Mouse (Mus musculus) intestine, embryonic 14.5 days (tissue): ENCODE results near the gene Rpl7a. TPM values are rescaled to one million over a fixed set of nuclear protein-coding genes. Genes with fewer than 3 reads are reported as not detected.

Experiments used
- ATAC-seq: fragments of 200-750 bp; cut with Nextera tagmentation; replicated peaks from 2 replicates; pipeline ENCODE4 v1.8.0; 2017; ENCODE audit warnings: low read depth, moderate number of reproducible peaks, moderate TSS enrichment, moderate library complexity; ENCODE audit not compliant: low FRiP score, low TSS enrichment
- DNase-seq: peaks from one replicate; pipeline ENCODE4 v3.0.0-alpha.2; 2018; ENCODE audit warnings: low spot score
- H3K27ac ChIP-seq: fragments of 300-500 bp; sonication (generic); 2 replicates; pipeline ENCODE4 v1.5.1; 2014; ENCODE audit warnings: low read depth, mild to moderate bottlenecking, control low read depth
- H3K27me3 ChIP-seq: fragments of 300-500 bp; sonication (generic); replicated peaks from 2 replicates; pipeline ENCODE4 v1.6.1; 2014; ENCODE audit warnings: low read length, control low read depth; ENCODE audit not compliant: control insufficient read depth, insufficient read depth
- H3K36me3 ChIP-seq: fragments of 300-500 bp; sonication (generic); 2 replicates; pipeline ENCODE4 v1.6.1; 2014; ENCODE audit warnings: low read length, control low read depth; ENCODE audit not compliant: control insufficient read depth, insufficient read depth
- H3K4me1 ChIP-seq: fragments of 300-500 bp; sonication (generic); replicated peaks from 2 replicates; pipeline ENCODE4 v1.6.1; 2014; ENCODE audit warnings: low read length, control low read depth, mixed read lengths; ENCODE audit not compliant: control insufficient read depth, insufficient read depth
- H3K4me2 ChIP-seq: fragments of 300-500 bp; sonication (generic); 2 replicates; pipeline ENCODE4 v1.6.1; 2014; ENCODE audit warnings: low read length
- H3K4me3 ChIP-seq: fragments of 300-500 bp; sonication (generic); 2 replicates; pipeline ENCODE4 v1.5.1; 2014; ENCODE audit warnings: low read depth, low read length, control low read depth, mixed read lengths
- H3K9ac ChIP-seq: fragments of 300-500 bp; sonication (generic); 2 replicates; pipeline ENCODE4 v1.6.1; 2014; ENCODE audit warnings: mild to moderate bottlenecking, low read length
- H3K9me3 ChIP-seq: fragments of 300-500 bp; sonication (generic); 2 replicates; pipeline ENCODE4 v1.6.1; 2016; ENCODE audit warnings: low read length, control low read depth; ENCODE audit not compliant: control insufficient read depth
- WGBS: fragments of 180-500 bp; shearing (Covaris S2); extraction: QIAGEN DNeasy Blood & Tissue Kit; methylation state at CpG from one replicate; pipeline ENCODE4 v1.1.7; 2014; 5-methylcytosine and 5-hydroxymethylcytosine counted together
- polyA plus RNA-seq: library from polyadenylated mRNA; unstranded; fragments of >200 nt; fragmentation: Nextera tagmentation; extraction: Ambion mirVana; gene quantifications from 2 replicates; pipeline ENCODE4 v1.2.1, GENCODE M21; 2014

The Rpl7a gene
- polyA plus RNA-seq, 1 experiment from 2014 or later, result 796 TPM

DNA sequence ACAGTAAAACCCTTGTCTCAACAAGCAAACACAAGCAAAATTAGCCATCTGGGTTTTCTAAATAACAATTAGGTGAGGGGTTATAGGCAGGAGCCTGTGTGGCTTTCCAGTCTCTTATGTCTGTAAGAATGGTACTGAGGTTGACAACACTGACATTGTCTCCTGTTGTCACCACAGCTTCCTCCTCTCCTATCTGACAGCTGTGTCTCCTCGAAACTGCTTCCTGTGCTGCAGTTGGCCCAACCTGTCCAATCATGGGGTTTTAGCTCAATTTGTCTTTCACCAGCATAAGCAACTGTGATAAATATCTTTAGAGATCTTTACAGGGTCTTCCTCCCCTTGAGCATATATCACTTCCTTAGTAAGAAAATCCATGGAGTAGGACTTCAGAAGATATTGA lies 25.9 kb downstream of the Rpl7a start:
- Histone ChIP-seq H3K4me1 (peaks cover 11% of the 10 kb centered on the region), H3K4me2 (no peak overlapping the region), H3K9ac (no peak overlapping the region), H3K36me3 (no peaks in the 10 kb centered on the region), H3K4me3 (no peak overlapping the region), H3K27me3 (no peaks in the 10 kb centered on the region), H3K9me3 (no peaks in the 10 kb centered on the region), H3K27ac (no peak overlapping the region)
- 66% methylated on average over 1 of the region's 1 CpGs for WGBS
- ATAC-seq (no peak), DNase-seq (no peak)

DNA sequence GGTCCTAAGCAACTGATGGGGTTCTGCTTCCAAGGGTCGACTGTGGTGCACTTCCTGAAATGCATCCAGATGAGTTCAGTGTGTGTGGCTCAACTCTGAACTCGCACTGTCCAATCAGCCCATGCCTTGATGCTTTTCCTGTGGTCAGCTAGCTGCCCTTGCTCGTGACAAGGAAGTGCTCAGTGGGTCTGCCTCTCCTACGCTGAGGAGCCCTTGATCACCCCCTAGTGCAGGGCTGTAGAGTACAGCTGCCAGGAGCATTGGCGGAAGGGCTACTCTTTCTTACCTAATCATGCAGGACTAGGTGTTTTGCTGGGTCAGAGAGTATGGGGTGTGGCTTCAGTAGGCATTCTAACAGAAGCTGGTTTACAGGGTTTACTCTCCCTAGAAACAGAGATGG lies 31.0 kb downstream of the Rpl7a start:
- H3K27ac ChIP-seq, result no peak overlapping the region

DNA sequence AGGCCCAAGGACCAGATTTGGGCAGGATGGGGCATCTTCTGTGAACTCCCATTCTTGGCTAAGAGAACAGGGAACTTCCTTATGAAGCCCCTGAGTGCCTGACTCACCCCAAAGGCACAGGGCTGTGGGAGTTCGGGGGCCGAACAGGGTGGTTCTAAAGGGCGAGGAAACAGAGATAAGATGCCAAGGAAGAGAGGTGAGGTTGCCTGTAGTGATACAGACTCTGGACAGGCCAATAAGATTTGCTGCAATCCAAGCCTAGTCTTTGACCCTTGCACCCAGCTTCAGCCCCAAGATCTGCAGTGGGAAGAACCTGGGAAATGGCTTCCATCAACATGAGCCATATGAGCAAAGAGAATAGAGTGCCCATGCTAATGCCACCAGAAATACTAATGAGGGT lies 32.7 kb downstream of the Rpl7a start:
- WGBS, result 82% methylated on average over 3 of the region's 3 CpGs
- Histone ChIP-seq H3K27ac (no peak overlapping the region), H3K4me3 (no peak overlapping the region), H3K27me3 (no peaks in the 10 kb centered on the region), H3K4me2 (no peak overlapping the region), H3K36me3 (no peaks in the 10 kb centered on the region), H3K9ac (no peak overlapping the region), H3K4me1 (no peaks in the 10 kb centered on the region), H3K9me3 (no peaks in the 10 kb centered on the region)
- no peak for ATAC-seq
- DNase-seq, result no peak

More for the DNA sequence above, 31.0 kb downstream of the Rpl7a start:
- Histone ChIP-seq H3K4me1 (no peaks in the 10 kb centered on the region), H3K9me3 (no peaks in the 10 kb centered on the region), H3K9ac (no peak overlapping the region), H3K27me3 (no peaks in the 10 kb centered on the region), H3K4me3 (no peak overlapping the region), H3K4me2 (no peak overlapping the region), H3K36me3 (no peaks in the 10 kb centered on the region)
- DNase-seq (no peak), ATAC-seq (no peak)
- WGBS, result 40% methylated on average over 5 of the region's 5 CpGs

DNA sequence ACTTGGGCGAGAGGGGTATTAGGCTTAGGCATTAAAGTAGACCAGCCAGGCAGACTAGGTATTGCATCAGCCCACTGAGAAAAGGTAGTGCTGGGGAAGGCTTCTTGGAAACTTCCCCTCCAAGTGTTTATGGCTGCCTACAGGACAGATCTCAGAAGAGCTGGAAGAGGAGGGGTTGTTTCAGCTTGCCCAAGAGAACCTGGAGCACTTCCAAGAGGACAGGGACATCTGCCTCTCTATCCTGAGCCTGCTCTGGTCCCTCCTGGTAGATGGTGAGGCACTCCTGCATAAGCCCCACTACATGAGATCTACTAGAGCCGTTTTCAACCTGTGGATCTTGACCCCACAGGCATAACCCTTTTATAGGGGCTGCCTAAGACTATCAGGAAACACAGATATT lies 39.8 kb downstream of the Rpl7a start:
- peaks cover 52% of the 10 kb centered on the region for H3K36me3 ChIP-seq
- H3K9me3 ChIP-seq, result no peaks in the 10 kb centered on the region
- no peak overlapping the region for H3K4me2 ChIP-seq
- no peaks in the 10 kb centered on the region for H3K27me3 ChIP-seq
- ATAC-seq, result no peak
- H3K27ac ChIP-seq, result no peak overlapping the region
- WGBS, result 92% methylated on average over 2 of the region's 2 CpGs
- no peak overlapping the region for H3K4me3 ChIP-seq
- no peak overlapping the region for H3K9ac ChIP-seq
- no peak for DNase-seq
- H3K4me1 ChIP-seq, result no peaks in the 10 kb centered on the region

DNA sequence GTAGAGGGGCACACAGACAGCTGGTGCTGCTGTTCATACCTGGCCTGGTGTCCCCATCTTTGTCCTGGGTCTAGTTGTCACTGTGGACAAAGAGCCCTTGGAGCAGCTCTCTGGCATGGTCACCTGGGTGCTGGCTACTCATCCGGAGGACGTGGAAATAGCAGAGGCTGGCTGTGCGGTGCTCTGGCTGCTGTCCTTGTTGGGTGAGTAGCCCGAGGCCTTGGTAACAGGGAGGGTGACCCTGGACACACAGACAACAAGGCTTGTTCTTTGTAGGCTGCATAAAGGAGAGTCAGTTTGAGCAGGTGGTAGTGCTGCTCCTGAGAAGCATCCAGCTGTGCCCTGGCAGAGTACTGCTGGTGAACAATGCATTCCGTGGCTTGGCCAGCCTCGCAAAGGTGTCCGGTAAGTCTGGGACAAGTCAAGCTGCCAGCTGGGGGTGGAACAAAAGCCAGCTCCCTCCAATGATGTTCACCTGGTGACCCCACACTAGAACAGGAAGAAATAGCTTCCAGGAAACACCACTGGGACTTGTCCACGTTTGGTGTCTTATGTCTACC lies 40.9 kb downstream of the Rpl7a start:
- Histone ChIP-seq H3K4me1 (no peaks in the 10 kb centered on the region), H3K27ac (no peak overlapping the region), H3K9me3 (no peaks in the 10 kb centered on the region), H3K4me3 (no peak overlapping the region), H3K9ac (no peak overlapping the region), H3K4me2 (no peak overlapping the region), H3K27me3 (no peaks in the 10 kb centered on the region), H3K36me3 (peaks cover 63% of the 10 kb centered on the region)
- 88% methylated on average over 8 of the region's 8 CpGs for WGBS
- DNase-seq (no peak), ATAC-seq (no peak)

DNA sequence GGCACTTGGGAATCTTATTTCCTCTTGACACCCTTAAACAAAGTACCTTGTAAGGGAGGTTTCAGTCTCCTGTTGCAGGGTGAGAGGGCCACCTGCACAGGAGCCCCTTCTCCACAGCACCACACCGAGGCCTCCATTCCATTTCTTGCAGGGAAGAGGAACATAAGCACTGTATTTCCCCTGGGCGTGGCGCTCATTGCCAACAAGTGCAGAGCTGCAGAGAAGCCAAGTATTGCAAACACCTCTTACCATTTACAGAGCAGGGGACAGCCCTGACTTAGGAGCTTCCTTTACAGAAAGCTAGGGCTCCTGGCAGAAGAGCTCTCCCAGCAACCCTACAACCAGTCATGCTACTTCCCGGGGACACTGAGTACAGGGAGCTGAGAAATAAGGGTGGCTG lies 41.6 kb downstream of the Rpl7a start:
- Histone ChIP-seq H3K36me3 (peaks cover 70% of the 10 kb centered on the region), H3K27me3 (no peaks in the 10 kb centered on the region), H3K9ac (no peak overlapping the region), H3K27ac (no peak overlapping the region), H3K4me3 (no peak overlapping the region), H3K4me1 (no peaks in the 10 kb centered on the region), H3K4me2 (no peak overlapping the region), H3K9me3 (no peaks in the 10 kb centered on the region)
- DNase-seq, result no peak
- ATAC-seq, result no peak
- 91% methylated on average over 4 of the region's 4 CpGs for WGBS

DNA sequence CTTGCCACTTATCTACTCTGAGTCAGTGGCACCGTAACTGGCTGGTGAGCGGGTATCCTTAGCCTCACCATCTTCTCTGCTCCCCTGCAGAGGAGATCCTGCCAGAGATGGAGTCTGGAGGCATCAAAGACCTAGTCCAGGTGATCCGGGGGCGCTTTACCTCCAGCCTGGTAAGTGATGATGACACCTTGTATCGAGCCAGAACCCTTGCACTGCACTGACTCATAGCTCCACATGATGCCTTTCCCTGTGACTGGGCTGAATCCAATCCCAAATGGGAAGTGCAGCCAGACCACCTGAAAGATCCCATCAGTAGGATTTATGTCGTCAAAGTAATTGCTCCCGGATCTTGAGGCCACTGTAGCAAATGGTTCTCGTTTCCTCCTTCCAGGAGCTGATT lies 42.3 kb downstream of the Rpl7a start:
- ATAC-seq (no peak), DNase-seq (no peak)
- Histone ChIP-seq H3K4me2 (no peak overlapping the region), H3K4me3 (no peak overlapping the region), H3K36me3 (peaks cover 77% of the 10 kb centered on the region), H3K9ac (no peak overlapping the region), H3K27ac (no peak overlapping the region), H3K27me3 (no peaks in the 10 kb centered on the region), H3K9me3 (no peaks in the 10 kb centered on the region), H3K4me1 (no peaks in the 10 kb centered on the region)
- 86% methylated on average over 8 of the region's 8 CpGs for WGBS

DNA sequence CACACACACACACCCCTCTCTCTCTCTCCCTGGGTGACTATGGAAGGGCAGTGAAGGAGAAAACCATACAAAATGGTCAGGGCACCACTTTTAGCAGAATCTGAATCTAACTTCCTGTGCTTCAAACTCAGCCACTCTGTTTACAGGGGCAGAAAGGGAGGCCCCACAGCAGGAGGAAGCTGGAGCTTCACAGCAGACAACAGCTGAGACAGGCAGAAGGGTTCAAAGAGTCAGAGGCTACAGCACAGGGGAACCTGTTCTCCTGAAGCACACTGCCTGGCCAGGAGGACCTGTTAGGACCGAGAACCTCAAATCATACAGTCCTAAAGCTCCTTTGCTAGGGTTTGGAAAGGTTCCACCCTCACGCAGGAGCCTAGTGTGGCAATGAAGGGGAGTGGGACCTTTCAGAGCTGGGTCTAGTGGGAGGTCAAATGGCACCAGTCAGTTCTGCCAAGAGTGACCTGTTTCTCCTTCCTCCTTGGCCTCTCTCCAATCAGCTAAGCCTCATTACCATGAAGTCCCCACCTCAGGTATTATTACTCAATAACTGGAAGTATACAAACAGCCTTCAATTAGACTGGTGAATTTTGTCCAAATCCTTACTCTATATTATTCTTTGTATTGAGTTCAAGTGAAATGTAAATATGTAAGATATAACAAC lies 44.3 kb downstream of the Rpl7a start:
- Histone ChIP-seq H3K36me3 (peaks cover 90% of the 10 kb centered on the region), H3K4me3 (no peak overlapping the region), H3K27ac (no peak overlapping the region), H3K4me2 (no peak overlapping the region), H3K27me3 (no peaks in the 10 kb centered on the region), H3K4me1 (no peaks in the 10 kb centered on the region), H3K9me3 (no peaks in the 10 kb centered on the region), H3K9ac (no peak overlapping the region)
- DNase-seq (no peak), ATAC-seq (no peak)
- 84% methylated on average over 2 of the region's 2 CpGs for WGBS

DNA sequence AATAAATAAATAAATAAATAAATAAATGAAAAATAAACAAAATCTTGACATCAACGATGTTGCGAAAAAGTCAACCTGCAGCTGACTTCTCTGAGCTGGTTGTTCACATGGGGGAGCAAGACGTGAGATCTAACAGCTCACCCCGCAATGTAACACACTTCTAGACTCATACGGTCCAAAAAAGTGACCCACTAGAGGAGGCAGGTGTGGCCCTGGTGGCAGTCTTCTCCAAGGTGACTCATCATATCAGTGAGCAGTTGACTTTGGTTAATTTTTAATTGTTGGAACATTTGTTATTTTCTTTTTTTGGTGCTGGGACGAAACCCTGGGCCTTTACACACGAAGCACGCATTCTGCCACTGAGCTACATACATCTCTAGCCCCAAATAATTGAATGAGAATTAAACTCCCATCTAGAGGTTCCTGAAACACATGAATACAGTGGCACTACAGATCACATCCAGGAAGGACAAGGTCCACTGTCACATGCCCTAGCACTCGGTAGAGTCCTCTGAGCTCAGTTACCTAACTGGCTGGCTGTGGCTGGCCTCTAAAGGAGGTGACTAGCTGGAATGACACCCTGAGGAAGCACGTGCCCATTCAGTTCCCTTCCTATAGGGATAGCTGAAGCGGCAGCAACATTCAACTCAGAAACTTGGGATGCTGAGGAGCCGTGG lies 46.4 kb downstream of the Rpl7a start:
- Histone ChIP-seq H3K4me1 (no peaks in the 10 kb centered on the region), H3K36me3 (peaks cover 90% of the 10 kb centered on the region), H3K27ac (no peak overlapping the region), H3K4me2 (no peak overlapping the region), H3K9me3 (no peaks in the 10 kb centered on the region), H3K9ac (no peak overlapping the region), H3K4me3 (no peak overlapping the region), H3K27me3 (no peaks in the 10 kb centered on the region)
- ATAC-seq (no peak; the same call in 1 of the 2 replicates), DNase-seq (no peak)
- WGBS, result 87% methylated on average over 12 of the region's 12 CpGs
